Mouse (Mus musculus): ENCODE data around the gene Hist1h4h. TPM values are rescaled to one million over a fixed set of nuclear protein-coding genes. Genes with fewer than 3 reads are reported as not detected.

Gene Hist1h4h
- total RNA-seq, 2 experiments from 2014 or later = 19.8 to 443 TPM

DNA sequence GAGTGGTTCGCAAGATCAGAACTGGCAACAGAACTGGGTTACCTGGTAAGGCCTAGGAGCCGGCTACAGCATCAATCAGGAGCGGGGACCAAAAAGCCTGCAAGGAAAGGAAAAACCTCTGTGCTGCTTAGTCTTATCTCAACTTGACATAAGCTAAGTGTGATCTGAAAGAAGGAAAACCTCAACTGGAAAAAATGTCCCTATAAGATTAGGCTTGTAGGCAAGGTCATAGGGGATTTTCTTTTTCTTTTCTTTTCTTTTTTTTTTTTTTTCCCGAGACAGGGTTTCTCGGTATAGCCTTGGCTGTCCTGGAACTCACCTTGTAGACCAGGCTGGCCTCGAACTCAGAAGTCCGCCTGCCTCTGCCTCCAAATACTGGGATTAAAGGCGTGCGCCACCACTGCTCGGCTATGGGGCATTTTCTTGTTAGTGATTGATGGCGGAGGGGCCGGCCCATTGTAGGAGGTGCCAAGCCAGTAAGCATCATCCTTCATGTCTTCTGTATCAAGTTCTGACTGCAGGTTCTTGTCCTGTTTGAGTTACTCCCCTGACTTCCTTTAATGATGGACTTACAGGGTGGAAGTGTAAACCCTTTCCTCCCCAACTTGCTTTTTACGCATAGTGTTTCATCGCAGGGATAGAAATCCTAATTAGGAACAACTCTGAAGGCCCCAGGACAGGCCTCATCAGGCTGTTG lies 23.9 kb upstream of the Hist1h4h start:
- no peak for ATAC-seq (replicated peaks; ENCODE audit: low FRiP score, poor library complexity, severe bottlenecking)

DNA sequence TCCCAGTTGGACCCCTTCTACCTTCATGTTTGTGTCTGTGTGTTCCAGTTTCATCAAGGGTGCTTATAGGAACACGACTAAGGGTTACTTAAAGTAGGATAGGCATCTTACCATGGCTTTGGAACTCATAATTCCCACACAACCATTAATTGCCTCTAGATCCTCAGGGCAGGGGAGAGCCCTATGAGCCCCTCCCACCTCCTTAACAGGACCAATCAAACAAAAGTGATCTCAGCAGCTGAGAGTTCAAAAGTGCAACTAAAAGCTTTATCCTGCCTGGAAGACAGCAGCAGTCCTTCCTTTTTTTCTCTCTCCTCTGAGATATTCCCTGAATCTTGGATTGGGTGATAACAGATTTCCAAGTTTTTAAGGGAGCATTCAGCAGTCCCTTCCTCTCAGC lies 20.7 kb upstream of the Hist1h4h start:
- no peak for ATAC-seq (replicated peaks; ENCODE audit: low FRiP score, poor library complexity, severe bottlenecking)

DNA sequence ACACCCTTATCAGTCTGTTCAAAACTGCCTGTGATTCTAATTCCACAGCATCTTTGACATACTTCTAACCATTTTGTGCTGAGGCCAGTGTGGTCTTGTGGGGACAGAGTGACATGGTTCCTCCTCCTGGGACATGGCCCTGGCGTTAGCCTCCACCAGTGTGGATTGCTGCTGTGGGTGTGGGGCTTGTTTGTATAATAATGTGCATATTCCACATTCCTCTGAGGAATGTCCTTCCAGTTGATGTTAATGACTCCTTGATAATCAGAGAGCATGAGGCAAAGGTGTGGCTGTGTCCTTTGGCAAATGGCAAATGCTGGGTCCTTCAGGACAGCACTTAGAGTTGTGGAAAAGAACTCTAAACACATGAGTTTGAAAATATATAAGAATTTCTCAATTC lies 17.3 kb upstream of the Hist1h4h start:
- ATAC-seq (replicated peaks; ENCODE audit: low FRiP score, poor library complexity, severe bottlenecking) = no peak

DNA sequence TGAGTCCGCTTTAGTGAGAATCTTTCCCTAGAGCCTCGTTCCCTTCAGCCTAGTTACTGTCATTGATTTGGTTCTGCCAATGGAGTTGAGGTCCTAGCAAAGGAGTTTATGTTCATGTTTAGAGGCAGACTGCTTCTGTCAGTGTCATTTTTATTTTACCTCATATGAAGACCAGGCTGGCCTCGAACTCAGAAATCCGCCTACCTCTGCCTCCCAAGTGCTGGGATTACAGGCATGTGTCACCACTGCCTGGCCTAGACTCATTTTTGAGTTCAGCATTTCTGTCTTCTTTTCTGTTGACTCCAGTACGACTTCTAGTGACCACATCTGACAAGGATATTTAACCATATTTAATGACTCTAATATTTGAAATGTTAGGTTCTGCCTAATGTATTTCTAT lies 15.6 kb upstream of the Hist1h4h start:
- ATAC-seq (replicated peaks; ENCODE audit: low FRiP score, poor library complexity, severe bottlenecking) = no peak

DNA sequence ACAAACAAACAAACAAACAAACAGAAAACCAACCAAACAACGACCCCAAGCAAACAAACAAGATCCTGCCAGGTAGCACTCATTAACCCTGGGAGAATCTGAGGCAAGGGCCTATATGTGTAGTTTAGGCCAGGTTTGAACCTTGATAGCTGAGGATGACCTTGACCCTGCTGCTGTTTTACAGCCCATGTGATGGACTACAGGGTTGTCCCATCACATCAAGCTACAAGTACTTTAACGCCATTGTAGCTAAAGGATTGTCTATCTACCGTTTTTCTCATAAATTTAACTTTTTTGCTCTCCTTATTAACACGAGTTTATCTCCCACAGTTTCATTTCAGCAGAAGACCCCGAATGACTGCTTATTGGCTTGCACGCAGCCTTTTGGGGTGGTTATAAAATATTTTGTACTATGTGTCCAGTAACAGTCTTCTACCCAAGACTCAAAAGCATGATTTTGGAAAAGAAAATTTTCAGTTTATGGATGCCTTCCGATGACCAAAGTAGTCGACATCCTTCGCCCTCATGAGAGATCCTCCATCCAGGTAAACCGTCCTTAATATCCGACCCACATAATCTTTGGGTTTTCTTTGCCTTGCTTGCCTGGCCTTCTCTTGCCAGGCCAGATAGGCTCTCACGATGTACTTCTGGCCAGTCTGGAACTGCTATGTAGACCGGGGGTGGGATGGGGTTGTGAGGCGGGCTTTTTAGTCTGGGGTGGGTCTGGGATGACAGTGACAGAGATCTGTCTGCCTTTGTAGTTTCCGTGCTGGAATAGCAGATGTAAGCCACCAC lies 14.8 kb upstream of the Hist1h4h start:
- no peak for ATAC-seq (replicated peaks; ENCODE audit: low FRiP score, poor library complexity, severe bottlenecking)

DNA sequence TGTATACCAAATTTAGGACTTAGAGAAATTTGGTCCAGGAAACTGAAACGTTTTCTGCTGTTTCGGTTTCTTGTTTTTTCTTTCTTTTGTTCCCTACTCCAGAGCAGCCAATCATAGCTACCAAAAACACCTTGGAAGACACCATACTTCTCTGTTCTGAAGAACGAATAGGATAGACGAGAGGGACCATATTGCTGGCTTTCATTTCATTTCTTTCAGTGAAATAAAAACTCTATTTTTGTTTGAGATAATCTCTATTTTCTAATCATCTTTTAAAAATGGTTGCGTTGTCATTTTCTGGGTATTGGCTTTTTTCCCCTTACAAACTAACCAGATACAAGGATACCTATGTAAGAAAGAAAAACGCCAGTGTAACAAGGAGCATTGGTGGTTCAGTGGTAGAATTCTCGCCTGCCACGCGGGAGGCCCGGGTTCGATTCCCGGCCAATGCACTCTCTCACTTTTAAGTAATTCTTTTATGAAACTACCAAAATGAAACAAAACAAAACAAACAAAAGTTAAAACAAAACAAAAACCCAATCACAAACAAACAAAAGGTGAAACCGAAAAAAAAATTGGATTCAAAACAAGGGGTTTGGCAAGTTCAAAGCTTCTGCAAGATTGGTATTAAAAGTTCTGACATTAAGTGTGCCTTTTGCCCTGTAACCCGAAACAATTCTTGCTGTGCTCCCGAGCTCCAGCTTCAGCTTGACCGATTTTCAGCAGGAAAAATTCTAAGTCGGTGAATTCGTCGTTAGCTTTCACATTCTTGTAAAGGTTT lies 13.8 kb upstream of the Hist1h4h start:
- peak; percentile 41 for ATAC-seq (replicated peaks; ENCODE audit: low FRiP score, poor library complexity, severe bottlenecking)

DNA sequence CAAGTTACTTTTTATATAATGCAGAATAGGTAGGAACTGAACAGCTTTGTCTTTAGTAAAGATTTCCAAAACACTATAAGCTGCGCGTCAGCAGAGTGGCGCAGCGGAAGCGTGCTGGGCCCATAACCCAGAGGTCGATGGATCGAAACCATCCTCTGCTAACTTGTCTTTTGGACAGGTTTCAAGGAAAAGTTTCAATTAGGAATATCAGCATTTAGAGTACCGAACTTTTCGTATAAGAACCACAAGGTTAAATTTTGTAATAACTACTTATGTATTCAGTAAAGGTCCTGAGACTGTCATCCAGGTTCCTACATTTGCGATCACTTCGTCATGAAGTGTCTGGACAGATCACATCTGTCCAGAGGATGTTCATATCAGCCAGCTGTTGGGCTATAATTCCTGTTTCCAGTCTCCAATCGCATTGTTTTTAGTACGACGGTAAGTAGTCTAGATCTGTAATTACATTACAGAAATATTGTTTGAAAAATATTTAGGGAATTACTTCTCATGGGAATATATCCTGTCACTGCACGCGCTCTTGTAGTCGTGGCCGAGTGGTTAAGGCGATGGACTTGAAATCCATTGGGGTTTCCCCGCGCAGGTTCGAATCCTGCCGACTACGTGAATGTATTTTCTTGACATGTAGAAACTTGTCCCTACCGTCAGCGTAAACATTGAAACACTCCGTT lies 13.1 kb upstream of the Hist1h4h start:
- peak; percentile 65 for ATAC-seq (replicated peaks; ENCODE audit: low FRiP score, poor library complexity, severe bottlenecking)

DNA sequence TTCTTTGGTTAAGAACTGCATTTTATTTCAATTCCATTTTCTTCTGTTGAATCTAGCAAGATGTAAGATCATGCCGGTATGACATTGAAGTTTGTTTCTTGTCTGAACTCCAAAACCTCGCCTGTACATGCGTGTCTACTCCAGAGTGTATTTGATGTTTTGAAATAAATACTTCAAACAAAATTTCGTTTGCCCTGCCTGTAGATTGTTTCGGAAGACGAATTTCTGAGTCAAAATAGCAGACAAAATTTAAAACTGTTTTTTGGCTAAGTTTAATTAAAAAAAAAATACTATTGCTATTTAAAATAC lies 12.6 kb upstream of the Hist1h4h start:
- ATAC-seq (replicated peaks; ENCODE audit: low FRiP score, poor library complexity, severe bottlenecking) = peak; percentile 26

DNA sequence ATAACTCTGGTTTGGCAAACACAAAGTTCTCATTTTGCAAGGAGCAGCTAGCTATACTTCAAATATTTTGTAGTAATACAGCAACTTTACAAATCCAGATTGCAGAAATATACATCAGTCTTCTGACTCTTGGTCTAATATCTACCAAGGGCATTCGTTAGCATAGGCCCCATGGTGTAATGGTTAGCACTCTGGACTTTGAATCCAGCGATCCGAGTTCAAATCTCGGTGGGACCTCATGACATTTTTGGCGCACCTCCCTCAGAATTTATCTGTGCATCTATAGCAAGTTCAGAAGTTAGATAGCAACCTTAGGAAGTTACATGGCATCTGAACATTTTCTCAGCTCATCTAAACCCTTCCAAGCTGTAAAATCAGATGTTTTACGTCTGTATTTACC lies 12.0 kb upstream of the Hist1h4h start:
- peak; percentile 60 for ATAC-seq (replicated peaks; ENCODE audit: low FRiP score, poor library complexity, severe bottlenecking)

DNA sequence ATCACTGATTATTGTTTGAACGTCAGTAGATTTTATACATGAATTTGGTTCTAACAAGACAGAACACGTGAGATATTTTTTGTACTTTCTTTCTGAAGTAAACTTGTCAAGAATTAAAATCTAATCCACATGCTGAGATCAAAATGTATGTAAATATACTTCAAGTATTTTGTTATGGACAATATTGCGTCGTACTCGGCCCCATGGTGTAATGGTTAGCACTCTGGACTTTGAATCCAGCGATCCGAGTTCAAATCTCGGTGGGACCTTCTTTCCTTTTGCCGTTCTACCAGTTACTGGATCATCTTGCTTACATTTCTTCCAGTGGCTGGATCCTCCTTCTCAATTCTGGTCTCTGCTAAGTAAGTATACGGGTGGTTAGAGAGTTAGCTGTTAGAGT lies 11.4 kb upstream of the Hist1h4h start:
- peak; percentile 43 for ATAC-seq (replicated peaks; ENCODE audit: low FRiP score, poor library complexity, severe bottlenecking)

DNA sequence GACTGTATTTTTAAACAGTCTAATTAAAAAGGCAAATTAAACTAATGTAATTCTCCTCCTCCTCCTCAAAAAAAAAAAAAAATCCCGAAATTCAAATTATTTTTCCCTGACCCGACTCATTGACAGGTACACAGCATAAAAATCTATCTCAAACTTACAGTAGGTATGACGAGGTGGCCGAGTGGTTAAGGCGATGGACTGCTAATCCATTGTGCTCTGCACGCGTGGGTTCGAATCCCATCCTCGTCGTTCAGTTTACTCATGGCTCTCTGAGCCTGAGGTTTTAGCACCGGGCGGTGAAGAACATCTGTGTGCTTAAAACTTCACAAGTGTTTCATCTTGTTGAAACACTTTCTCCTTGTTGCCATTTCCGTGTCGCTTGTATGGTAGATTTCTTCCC lies 9.1 kb upstream of the Hist1h4h start:
- ATAC-seq (replicated peaks; ENCODE audit: low FRiP score, poor library complexity, severe bottlenecking) = no peak

DNA sequence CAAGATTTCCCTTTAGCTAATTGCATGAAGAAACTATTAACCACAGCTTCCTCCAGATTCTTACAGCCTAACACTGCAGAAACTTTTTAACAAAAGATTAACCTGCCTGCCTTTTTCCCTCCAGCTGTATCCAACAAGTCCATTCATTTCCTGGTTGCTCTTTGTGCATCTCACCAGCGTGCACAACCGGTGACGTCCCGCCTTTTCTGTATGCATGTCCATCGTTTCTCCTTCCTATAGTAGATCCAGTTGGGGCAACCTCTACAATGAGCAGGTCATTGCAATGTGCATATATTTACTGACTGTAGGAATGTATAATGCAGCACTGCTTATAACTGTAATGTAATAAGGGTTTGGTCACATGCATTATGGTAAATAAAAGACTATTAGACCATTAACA lies 6.9 kb upstream of the Hist1h4h start:
- no peak for ATAC-seq (replicated peaks; ENCODE audit: low FRiP score, poor library complexity, severe bottlenecking)

DNA sequence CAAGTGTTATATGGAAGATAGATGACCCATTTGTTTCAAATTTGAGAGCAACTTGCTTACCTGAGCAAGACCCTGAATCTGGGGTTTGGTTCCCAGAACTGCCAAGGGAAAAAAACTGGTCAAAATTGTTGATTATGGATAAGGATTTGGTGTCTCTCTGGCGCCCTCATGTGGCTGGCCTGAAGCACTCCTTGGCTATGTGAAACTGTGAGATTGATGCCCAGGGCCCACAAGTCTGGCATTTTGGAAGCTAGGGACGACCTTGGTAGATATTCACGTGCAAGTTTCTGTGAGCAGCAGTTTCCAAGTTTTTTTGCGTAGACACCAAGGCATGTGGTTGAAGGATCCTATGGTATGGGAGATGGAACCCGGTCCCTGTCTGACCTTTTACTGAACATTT lies 6.2 kb upstream of the Hist1h4h start:
- ATAC-seq (replicated peaks; ENCODE audit: low FRiP score, poor library complexity, severe bottlenecking) = peak; percentile 73

DNA sequence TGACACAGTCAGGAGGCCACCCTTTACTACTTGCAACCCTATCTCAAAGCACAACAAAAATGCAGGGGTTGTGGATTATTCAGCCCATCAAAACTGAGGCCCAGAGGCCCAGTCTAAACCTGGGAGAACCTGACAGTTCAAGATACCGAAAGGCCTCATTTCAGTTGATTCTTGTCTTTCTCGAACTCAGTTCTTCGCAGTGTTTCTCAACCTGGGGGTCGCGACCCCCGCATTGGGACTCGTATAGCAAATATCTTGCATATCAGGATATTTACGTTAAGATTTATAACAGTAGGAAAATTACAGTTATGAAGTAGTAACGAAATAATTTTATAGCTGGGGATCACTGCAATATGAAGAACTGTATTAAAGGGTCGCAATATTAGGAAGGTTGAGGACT lies 4.9 kb upstream of the Hist1h4h start:
- ATAC-seq (replicated peaks; ENCODE audit: low FRiP score, poor library complexity, severe bottlenecking) = no peak

DNA sequence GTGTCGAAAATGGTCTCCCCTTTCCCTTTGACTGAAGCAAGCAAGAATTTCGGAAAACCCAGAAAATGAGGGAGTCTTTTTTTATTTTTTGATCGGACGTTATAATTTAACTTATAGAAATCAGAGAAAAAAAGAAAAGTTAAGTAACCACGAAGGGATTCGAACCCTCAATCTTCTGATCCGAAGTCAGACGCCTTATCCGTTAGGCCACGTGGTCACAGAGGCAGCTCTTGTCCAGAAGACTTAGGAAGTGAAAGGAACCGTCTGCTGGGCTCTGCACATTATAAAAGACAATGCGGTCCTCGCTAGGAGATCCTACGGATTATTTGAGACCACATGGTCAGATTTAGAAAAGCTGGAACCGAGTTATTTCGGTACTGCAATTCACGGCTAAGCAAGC lies 4.5 kb upstream of the Hist1h4h start:
- ATAC-seq (replicated peaks; ENCODE audit: low FRiP score, poor library complexity, severe bottlenecking) = peak; percentile 54

DNA sequence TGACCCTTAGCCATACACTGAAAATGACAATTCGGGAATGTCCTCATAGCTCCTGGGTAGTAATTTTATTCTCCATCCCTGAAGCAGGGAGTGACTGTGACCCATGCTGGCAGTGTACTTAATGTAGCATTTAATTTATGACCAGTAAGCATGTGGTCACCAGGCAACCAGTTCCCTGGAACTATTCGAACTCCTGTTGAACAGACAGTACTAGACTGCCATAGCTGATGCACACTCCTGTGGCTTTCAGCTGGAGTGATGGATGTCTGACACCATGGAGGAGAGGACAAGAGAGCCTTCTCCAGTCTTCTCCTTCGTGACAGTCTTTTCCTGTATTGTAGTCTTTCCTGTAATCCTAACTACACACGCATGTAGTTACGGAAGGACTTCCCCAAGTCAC lies 1.8 kb upstream of the Hist1h4h start:
- ATAC-seq (replicated peaks; ENCODE audit: low FRiP score, poor library complexity, severe bottlenecking) = no peak

DNA sequence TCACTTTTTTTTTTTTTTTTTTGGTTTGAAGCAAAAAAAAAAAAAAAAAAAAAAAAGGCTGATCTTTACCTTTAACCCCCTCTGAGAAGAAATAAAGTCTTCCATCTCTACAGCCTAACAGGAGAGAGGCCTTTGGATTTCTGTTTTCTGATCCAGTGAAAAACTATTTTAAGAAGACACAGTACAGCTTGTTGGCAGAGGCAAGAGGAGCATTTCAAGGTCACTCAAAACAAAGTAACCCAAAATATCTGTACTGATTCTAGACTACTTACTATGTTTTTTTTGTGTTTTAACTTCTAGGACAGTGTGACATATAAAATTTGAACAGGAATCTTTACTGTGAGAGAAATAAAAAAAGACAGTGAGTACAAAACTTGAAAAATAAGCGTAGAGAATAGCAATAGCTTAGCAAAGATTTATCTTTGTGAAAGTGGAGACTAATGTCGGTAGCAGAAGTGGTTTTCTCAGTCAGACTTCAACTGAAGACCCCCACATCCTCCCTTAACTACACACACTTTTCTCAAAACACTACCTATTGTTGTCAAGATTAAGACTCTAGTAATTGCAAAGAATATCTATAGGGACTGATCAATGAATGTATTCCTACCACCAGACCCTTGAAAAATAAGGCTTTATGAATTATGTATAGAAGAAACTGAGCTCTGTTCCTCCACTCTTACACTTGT lies 1.2 kb upstream of the Hist1h4h start:
- ATAC-seq (replicated peaks; ENCODE audit: low FRiP score, poor library complexity, severe bottlenecking) = no peak

DNA sequence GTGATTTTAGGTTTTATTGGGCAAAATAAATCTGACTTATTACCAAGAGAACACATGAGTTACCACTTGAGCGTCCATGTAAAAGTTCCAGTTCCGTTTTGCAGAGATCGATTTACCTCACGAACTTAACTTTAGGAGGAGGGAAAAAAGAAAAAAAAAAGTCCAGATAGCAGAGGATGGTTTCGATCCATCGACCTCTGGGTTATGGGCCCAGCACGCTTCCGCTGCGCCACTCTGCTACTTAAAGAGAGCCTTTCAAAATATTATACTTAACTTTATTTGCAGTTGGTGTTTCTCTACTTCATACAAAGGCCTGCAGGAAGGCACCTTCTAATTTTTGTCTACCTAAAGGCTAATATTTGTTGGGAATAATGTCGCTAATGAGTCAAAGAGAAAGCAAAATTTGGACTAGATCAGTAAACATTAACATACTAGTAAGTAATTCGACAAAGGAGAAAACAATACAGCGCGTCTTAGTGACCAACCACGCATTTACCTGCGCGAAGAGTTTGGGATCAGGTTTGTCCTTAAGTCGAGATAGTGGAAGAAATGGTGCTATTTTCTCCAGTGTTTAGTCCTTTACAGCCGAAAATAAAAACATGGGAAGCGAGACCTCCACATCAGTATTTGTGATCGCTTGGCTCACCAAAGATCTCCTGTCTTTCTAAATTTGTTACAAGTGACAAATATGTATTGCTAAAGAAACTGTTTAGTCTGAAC lies 509 bp upstream of the Hist1h4h start:
- no peak for ATAC-seq (replicated peaks; ENCODE audit: low FRiP score, poor library complexity, severe bottlenecking)
